Mouse (Mus musculus): ENCODE measurements around the gene Pcyox1. TPM values are rescaled to one million over a fixed set of nuclear protein-coding genes. Genes with fewer than 3 reads are reported as not detected.

The Pcyox1 gene
- polyA plus RNA-seq, 1 experiment from 2014 or later, result 94.8 TPM

DNA sequence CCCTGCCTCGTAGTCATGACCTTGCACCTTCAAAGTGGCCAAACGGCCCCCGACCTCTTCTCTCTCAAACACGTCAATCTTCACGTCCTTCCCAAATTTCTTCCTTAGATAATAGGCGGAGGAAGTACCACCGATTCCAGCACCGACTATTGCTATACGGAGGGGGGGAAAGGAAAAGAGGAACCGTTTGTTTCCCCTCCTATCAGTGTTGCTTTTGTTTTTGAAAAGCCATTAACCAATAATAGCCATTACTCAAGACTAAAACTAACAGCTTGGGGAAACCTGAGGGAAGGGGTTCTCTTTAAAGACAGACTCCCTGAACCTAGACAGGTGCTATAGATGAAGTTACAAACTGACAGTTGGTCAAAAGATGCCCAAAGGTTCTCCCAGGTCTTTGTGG, 985 bp downstream of the Pcyox1 start:
- H3K27ac ChIP-seq (replicated peaks), result peak overlapping the region; percentile 94
- peak overlapping the region; percentile 89 for H3K9ac ChIP-seq (ENCODE audit: low read length)
- TF ChIP-seq CTCF (IDR thresholded peaks at IDR 0.05; ENCODE audit: low read depth), result no peak
- no peak for TF ChIP-seq EP300 (optimal IDR thresholded peaks at IDR 0.05)
- no peaks in the 10 kb centered on the region for H3K4me1 ChIP-seq (replicated peaks; ENCODE audit: control insufficient read depth, insufficient read depth)
- no peaks in the 10 kb centered on the region for H3K27me3 ChIP-seq (ENCODE audit: control insufficient read depth, insufficient read depth, low read length)
- DNase-seq (ENCODE audit: low spot score), result no peak
- ATAC-seq (ENCODE audit: low FRiP score, low TSS enrichment), result no peak
- H3K4me2 ChIP-seq (replicated peaks; ENCODE audit: low read depth), result peak overlapping the region; percentile 65
- H3K9me3 ChIP-seq (ENCODE audit: control insufficient read depth, low read length), result no peaks in the 10 kb centered on the region
- peak overlapping the region; percentile 94 for H3K4me3 ChIP-seq (ENCODE audit: low read depth, low read length)
- H3K36me3 ChIP-seq (ENCODE audit: control insufficient read depth, insufficient read depth, low read length), result peaks cover 5% of the 10 kb centered on the region; the same call in 1 of the 2 replicates
- 24% methylated on average over 10 of the region's 10 CpGs for WGBS

- H3K9ac ChIP-seq (ENCODE audit: low read length), result no peak overlapping the region
- ATAC-seq (ENCODE audit: low FRiP score, low TSS enrichment) (no peak), DNase-seq (ENCODE audit: low spot score) (no peak)
- no peaks in the 10 kb centered on the region for H3K4me1 ChIP-seq (replicated peaks; ENCODE audit: control insufficient read depth, insufficient read depth)
- no peak overlapping the region for H3K4me3 ChIP-seq (ENCODE audit: low read depth, low read length)
- WGBS, result 72% methylated on average over 9 of the region's 9 CpGs
- H3K27ac ChIP-seq (replicated peaks), result peak overlapping the region; percentile 45; the same call in 1 of the 2 replicates
- no peaks in the 10 kb centered on the region for H3K27me3 ChIP-seq (ENCODE audit: control insufficient read depth, insufficient read depth, low read length)
- H3K9me3 ChIP-seq (ENCODE audit: control insufficient read depth, low read length), result no peaks in the 10 kb centered on the region
- H3K4me2 ChIP-seq (replicated peaks; ENCODE audit: low read depth), result peak overlapping the region; percentile 65
- TF ChIP-seq CTCF (IDR thresholded peaks at IDR 0.05; ENCODE audit: low read depth) (no peak), EP300 (optimal IDR thresholded peaks at IDR 0.05) (no peak)
- peaks cover 13% of the 10 kb centered on the region; the same call in 1 of the 2 replicates for H3K36me3 ChIP-seq (ENCODE audit: control insufficient read depth, insufficient read depth, low read length)
These were observed 1.9 kb downstream of the Pcyox1 start for GRCm38 (mm10) chr6:86395021-86395420.

DNA sequence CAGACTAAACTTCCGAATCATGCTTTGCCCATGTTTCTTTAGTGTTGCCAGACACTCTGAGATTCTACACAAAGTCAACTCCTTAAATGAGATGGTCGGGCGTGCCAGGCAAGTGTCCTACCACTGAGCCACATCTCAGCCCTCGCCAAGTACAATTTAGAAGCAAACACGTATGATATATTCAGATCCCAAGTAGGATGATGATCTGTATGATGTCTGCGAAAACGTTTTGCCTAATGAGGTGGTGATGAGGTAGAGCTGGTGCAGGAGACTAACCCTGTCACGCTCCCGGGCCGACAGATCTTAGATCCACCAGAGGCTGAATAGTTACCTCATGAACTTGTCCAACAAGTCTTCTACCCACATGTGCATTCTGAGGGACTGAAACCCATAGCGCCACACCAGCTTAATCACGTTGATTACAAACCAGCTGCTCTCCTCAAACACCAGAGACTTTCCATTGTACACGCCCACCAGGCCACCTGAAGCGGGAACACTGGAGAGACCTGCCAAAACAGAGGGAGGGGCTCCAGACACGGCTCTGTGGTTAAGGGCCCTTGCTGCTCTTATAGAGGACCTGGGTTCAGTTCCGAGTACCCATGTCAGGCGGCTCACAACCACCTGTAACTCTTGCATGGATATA, 2.8 kb downstream of the Pcyox1 start:
- Histone ChIP-seq H3K27ac (replicated peaks) (no peak overlapping the region), H3K4me1 (replicated peaks; ENCODE audit: control insufficient read depth, insufficient read depth) (no peaks in the 10 kb centered on the region), H3K4me3 (ENCODE audit: low read depth, low read length) (no peak overlapping the region), H3K4me2 (replicated peaks; ENCODE audit: low read depth) (peak overlapping the region; percentile 65; the same call in 1 of the 2 replicates), H3K27me3 (ENCODE audit: control insufficient read depth, insufficient read depth, low read length) (no peaks in the 10 kb centered on the region), H3K9ac (ENCODE audit: low read length) (no peak overlapping the region), H3K9me3 (ENCODE audit: control insufficient read depth, low read length) (no peaks in the 10 kb centered on the region), H3K36me3 (ENCODE audit: control insufficient read depth, insufficient read depth, low read length) (peaks cover 17% of the 10 kb centered on the region; the same call in 1 of the 2 replicates)
- 69% methylated on average over 17 of the region's 17 CpGs for WGBS
- DNase-seq (ENCODE audit: low spot score), result peak; percentile 50
- ATAC-seq (ENCODE audit: low FRiP score, low TSS enrichment), result no peak; the same call in 1 of the 2 replicates
- no peak for TF ChIP-seq CTCF (IDR thresholded peaks at IDR 0.05; ENCODE audit: low read depth)
- no peak for TF ChIP-seq EP300 (optimal IDR thresholded peaks at IDR 0.05)

- 100% methylated on average over 1 of the region's 1 CpGs for WGBS
- Histone ChIP-seq H3K36me3 (ENCODE audit: control insufficient read depth, insufficient read depth, low read length) (peaks cover 25% of the 10 kb centered on the region), H3K4me3 (ENCODE audit: low read depth, low read length) (no peak overlapping the region), H3K4me2 (replicated peaks; ENCODE audit: low read depth) (no peak overlapping the region), H3K27ac (replicated peaks) (no peak overlapping the region), H3K27me3 (ENCODE audit: control insufficient read depth, insufficient read depth, low read length) (no peaks in the 10 kb centered on the region), H3K4me1 (replicated peaks; ENCODE audit: control insufficient read depth, insufficient read depth) (no peaks in the 10 kb centered on the region), H3K9ac (ENCODE audit: low read length) (no peak overlapping the region), H3K9me3 (ENCODE audit: control insufficient read depth, low read length) (no peaks in the 10 kb centered on the region)
- ATAC-seq (ENCODE audit: low FRiP score, low TSS enrichment) (no peak), DNase-seq (ENCODE audit: low spot score) (no peak)
- TF ChIP-seq EP300 (optimal IDR thresholded peaks at IDR 0.05) (no peak), CTCF (IDR thresholded peaks at IDR 0.05; ENCODE audit: low read depth) (peak; percentile 35)
These were observed 3.8 kb downstream of the Pcyox1 start for GRCm38 (mm10) chr6:86393187-86393586.

- no peak for ATAC-seq (ENCODE audit: low FRiP score, low TSS enrichment)
- peak; percentile 62 for TF ChIP-seq CTCF (IDR thresholded peaks at IDR 0.05; ENCODE audit: low read depth)
- no peak for TF ChIP-seq EP300 (optimal IDR thresholded peaks at IDR 0.05)
- H3K27me3 ChIP-seq (ENCODE audit: control insufficient read depth, insufficient read depth, low read length), result no peaks in the 10 kb centered on the region
- H3K4me1 ChIP-seq (replicated peaks; ENCODE audit: control insufficient read depth, insufficient read depth), result no peaks in the 10 kb centered on the region
- H3K4me2 ChIP-seq (replicated peaks; ENCODE audit: low read depth), result no peak overlapping the region
- H3K9me3 ChIP-seq (ENCODE audit: control insufficient read depth, low read length), result no peaks in the 10 kb centered on the region
- H3K27ac ChIP-seq (replicated peaks), result no peak overlapping the region
- H3K36me3 ChIP-seq (ENCODE audit: control insufficient read depth, insufficient read depth, low read length), result peaks cover 30% of the 10 kb centered on the region
- no peak overlapping the region for H3K9ac ChIP-seq (ENCODE audit: low read length)
- DNase-seq (ENCODE audit: low spot score), result no peak
- H3K4me3 ChIP-seq (ENCODE audit: low read depth, low read length), result no peak overlapping the region
- 97% methylated on average over 5 of the region's 5 CpGs for WGBS
These were observed 5.6 kb downstream of the Pcyox1 start for GRCm38 (mm10) chr6:86391326-86391725.

DNA sequence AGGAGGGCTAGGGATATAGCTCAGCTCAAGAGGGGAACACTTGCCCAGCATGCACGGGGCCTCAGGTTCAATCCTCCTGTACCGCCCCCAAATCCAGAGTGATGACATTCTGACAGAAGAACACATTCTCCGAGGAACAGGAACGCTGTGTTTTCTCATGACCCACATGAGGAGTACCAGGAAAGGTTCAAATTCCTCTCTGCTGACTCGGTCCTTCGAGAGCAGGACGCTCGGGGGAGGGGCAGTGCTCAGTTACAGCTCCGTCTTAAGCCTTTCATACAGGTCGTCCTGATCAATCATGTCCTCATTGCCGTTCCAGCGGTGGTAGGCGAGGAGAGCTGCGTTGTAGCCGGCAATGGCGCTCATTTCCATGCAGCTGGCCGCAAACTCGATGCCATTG, 8.5 kb downstream of the Pcyox1 start:
- no peaks in the 10 kb centered on the region for H3K4me1 ChIP-seq (replicated peaks; ENCODE audit: control insufficient read depth, insufficient read depth)
- H3K9ac ChIP-seq (ENCODE audit: low read length), result no peak overlapping the region
- H3K4me3 ChIP-seq (ENCODE audit: low read depth, low read length), result no peak overlapping the region
- H3K4me2 ChIP-seq (replicated peaks; ENCODE audit: low read depth), result no peak overlapping the region
- no peaks in the 10 kb centered on the region for H3K27me3 ChIP-seq (ENCODE audit: control insufficient read depth, insufficient read depth, low read length)
- H3K9me3 ChIP-seq (ENCODE audit: control insufficient read depth, low read length), result no peaks in the 10 kb centered on the region
- peaks cover 30% of the 10 kb centered on the region for H3K36me3 ChIP-seq (ENCODE audit: control insufficient read depth, insufficient read depth, low read length)
- 72% methylated on average over 18 of the region's 18 CpGs for WGBS
- ATAC-seq (ENCODE audit: low FRiP score, low TSS enrichment), result no peak
- no peak overlapping the region; the same call in 1 of the 2 replicates for H3K27ac ChIP-seq (replicated peaks)
- no peak for TF ChIP-seq EP300 (optimal IDR thresholded peaks at IDR 0.05)
- no peak for TF ChIP-seq CTCF (IDR thresholded peaks at IDR 0.05; ENCODE audit: low read depth)
- no peak for DNase-seq (ENCODE audit: low spot score)

All from stomach, postnatal 0 days (tissue).